Mouse (Mus musculus) stomach, postnatal 0 days (tissue): ENCODE measurements around the gene 2310057M21Rik.

Experiments used
- CTCF ChIP-seq: IDR thresholded peaks from 2 replicates; pipeline ENCODE4 v1.5.1; 2016; ENCODE audit warnings: antibody characterized with exemption, low read depth, mild to moderate bottlenecking, moderate library complexity
- EP300 ChIP-seq: optimal IDR thresholded peaks from 2 replicates; pipeline ENCODE3; 2016; ENCODE audit warnings: antibody characterized with exemption

- peak; percentile 89 for TF ChIP-seq CTCF
- TF ChIP-seq EP300 = no peak
Measured at GRCm38 (mm10) chr7:131370648-131371469, 8.3 kb upstream of the 2310057M21Rik start, which contains the start of gene Pstk.
